Mouse (Mus musculus) gastrocnemius, adult 2 months (tissue): ENCODE results near the gene Fam180a. TPM values are rescaled to one million over a fixed set of nuclear protein-coding genes. Genes with fewer than 3 reads are reported as not detected.
"Not testable (repeated sequence)": the region's sequence is repeated elsewhere in the genome, so short reads cannot be mapped to it uniquely, and the experiment has no call there.

Experiments used
- DNase-seq: peaks from one replicate; pipeline ENCODE4 v3.0.0; 2022
- H3K27ac ChIP-seq: fragments of 200-600 bp; 2 replicates; pipeline ENCODE4 v1.8.1; 2022; ENCODE audit warnings: mild to moderate bottlenecking
- H3K4me3 ChIP-seq: fragments of 200-600 bp; 2 replicates; pipeline ENCODE4 v1.8.1; 2022; ENCODE audit warnings: mild to moderate bottlenecking, moderate library complexity
- CTCF ChIP-seq: fragments of 200-600 bp; IDR thresholded peaks from 2 replicates; pipeline ENCODE4 v1.8.1; 2022; ENCODE audit warnings: antibody characterized with exemption, mild to moderate bottlenecking, moderate library complexity
- intact Hi-C: fragments of 180-260 bp; cut with DNase I; formaldehyde crosslinking; loops from one replicate; pipeline ENCODE4 v1.15.1; 2025
- long read RNA-seq, 2 experiments: library from polyadenylated mRNA; stranded (forward); transcript quantifications; one replicate each; pipeline ENCODE4 v2.0.0; 2021
- total RNA-seq, 2 experiments: library from RNA; stranded (reverse); gene quantifications; 2 replicates each; pipeline ENCODE4 v1.2.3; 2021

Fam180a gene
- 1 to 10 TPM in 1 of 2 experiments, under 1 TPM in 1; 0.36 to 2.0 TPM for total RNA-seq
- long read RNA-seq, experiment 1, partial matches to known transcripts = 0 of 3 reads
- long read RNA-seq, experiment 1, other reads (novel, unspliced or antisense) = 0 of 3 reads
- long read RNA-seq, experiment 2, partial matches to known transcripts = 0 of 1 reads
- long read RNA-seq, experiment 2, other reads (novel, unspliced or antisense) = 0 of 1 reads

DNA sequence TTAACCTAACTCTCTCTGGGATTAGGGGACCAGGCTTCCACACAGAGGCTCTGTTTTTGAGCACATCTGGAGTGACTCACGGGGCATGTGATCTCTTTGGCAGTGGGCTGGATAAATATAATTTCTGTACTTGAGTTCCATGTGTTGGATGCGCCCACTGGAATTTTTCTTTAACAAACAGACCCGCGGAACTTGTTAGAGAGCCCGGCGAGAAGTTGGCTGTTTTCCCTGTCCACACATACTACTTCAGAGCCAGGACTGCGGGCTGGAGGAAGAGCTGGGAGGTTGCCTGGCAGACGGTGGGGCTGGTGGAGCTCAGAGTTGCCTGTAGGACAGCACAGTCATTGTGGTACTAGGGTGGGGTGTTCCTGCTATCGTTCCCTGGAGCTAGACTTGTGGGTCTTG is at the start of gene Fam180a:
Fam180a (minus strand) TSS at position 31 of the 405 bp plus-strand sequence.
- intact Hi-C loops = no loop called here
- DNase-seq = peak; percentile 75
- no peak for TF ChIP-seq CTCF
- Histone ChIP-seq H3K4me3 (peak within 1 kb of the TSS; percentile 56), H3K27ac (peak within 1 kb of the TSS; percentile 79)

DNA sequence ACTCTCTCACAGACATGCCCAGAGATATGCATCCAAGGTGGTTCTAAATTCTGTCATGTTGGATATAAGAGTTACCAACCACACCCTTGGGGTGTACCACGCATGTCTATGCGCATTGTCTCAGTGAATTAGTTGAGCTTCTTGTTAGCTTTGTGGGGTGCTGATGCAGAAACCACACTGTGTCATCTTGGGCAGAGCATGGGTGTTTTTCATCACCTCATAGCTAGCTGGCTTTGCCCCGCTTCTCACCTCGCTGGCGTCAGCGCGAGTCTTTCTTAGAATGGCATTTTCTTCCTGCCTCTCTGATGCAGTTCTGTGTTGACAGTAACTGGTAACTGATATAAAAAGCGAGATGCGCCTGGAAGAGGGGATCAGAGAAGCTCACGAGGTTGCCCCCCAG is 48.1 kb upstream of the Fam180a start:
- intact Hi-C loops = loop anchor here (10.0 kb wide), 1 partner anchor 119 kb away; no protein-coding TSS in a partner anchor
- no peak overlapping the region for H3K4me3 ChIP-seq
- H3K27ac ChIP-seq = no peak overlapping the region
- no peak for TF ChIP-seq CTCF
- DNase-seq = no peak

DNA sequence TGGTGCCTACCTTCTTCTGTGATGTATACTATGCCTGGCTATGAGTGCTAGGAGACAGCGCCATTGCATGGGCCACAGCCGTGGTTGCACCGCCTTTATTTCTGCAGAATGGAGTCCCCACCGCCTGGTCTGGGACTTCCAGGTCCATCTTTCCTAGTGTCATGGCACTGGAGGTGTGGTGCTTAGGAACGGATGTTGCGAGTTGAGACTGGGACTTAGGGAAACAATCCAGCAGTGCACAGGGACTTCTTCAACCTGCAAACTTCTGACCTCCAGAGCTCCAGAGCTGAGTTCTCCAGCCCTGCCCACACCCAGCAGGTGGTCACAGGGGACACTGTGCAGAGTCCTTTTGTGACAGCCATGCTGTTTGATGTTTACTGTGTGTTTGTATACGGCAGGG is 44.4 kb upstream of the Fam180a start:
- no peak for DNase-seq
- intact Hi-C loops = loop anchor here (10.0 kb wide), 1 partner anchor 116 kb away; no protein-coding TSS in a partner anchor
- no peak overlapping the region for H3K4me3 ChIP-seq
- no peak overlapping the region for H3K27ac ChIP-seq
- TF ChIP-seq CTCF = no peak

DNA sequence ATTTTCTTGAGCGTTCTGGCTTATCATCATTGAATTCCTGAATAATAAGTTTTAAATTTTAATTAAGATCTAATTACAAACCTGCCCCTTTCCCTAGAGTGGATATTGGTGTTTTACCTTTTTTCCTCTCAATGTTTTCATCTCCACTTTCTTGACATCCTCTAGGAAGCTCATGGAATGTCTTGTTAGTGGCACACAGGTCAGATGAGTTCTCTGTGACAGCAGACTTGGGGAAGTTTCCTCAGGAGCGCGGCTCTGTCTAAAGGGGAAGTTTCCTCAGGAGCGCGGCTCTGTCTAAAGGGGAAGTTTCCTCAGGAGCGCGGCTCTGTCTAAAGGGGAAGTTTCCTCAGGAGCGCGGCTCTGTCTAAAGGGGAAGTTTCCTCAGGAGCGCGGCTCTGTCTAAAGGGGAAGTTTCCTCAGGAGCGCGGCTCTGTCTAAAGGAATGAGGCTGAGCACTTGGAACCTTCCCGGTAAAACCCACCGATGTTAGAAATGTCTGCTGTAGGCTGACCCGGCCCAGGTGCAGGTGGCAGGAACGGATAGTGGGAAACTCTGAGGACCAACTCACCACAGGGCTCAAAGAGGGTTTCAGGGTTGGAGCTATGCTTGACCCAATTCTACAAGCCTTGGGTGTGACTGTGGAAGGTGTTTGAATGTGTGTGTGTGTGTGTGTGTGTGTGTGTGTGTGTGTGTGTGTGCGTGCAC is 43.8 kb upstream of the Fam180a start:
- intact Hi-C loops = loop anchor here (10.0 kb wide), 1 partner anchor 115 kb away; no protein-coding TSS in a partner anchor
- not testable (repeated sequence) for H3K4me3 ChIP-seq, DNase-seq

DNA sequence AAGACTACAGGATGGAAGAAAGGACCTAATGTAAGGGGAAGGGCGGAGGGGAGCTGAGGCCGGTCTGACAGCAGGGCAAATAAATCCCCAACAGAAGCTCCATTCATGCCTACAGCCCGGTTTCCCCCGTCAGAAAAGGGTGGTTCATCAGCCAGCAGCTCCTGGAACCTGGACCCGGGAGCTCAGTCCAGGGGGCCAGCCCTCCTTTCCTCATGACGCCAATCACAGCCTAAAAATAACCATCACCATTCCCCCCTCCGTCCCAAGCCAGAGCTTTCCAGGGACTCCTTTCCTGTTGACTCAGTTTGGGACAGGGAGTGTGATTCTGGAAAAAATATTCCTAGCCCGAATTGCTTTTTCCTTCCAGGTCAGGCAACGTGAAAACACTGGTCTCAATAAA is 36.7 kb upstream of the Fam180a start:
- peak; percentile 56 for DNase-seq
- Histone ChIP-seq H3K27ac (peak overlapping the region; percentile 53; the same call in 1 of the 2 replicates), H3K4me3 (peak overlapping the region; percentile 45)
- intact Hi-C loops = no loop called here
- TF ChIP-seq CTCF = no peak

More for the DNA sequence above, 43.8 kb upstream of the Fam180a start:
- not testable (repeated sequence) for H3K27ac ChIP-seq

DNA sequence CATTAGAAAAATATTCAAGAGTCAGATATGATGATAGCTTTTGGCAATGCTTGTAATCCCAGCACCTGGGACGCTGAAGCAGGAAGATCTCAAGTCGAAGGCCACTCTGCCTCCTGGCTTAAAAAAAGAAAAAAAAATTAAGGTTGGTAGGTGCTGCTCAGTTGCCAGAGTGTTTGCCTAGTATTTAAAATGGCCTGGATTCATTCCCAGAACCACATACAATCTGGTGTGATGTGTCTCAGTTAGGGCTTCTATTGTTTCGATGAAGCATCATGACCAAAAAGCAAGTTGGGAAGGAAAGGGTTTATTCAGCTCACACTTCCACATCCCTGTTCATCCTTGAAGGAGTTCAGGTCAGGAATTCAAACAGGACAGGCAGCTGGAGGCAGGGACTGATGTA is 29.4 kb upstream of the Fam180a start:
- intact Hi-C loops = no loop called here
- DNase-seq = no peak

DNA sequence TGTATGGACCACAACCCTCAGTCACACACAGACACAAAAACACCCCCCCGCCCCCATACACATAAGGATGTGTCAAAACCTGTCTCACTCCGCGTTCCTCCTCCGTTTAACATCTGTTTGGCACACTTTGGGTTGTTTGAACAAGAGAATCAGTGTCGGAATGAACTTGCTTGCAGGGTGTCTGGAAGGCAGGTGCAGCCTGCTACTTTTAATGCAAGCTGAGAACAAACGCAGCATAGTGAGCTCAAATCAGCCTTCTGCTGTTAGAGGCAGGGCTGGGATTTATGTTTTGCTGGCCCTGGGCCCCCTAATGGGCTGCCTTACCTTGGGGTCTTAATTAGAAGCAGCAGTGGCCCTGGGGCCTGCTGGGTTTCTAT is 28.7 kb upstream of the Fam180a start:
- intact Hi-C loops = no loop called here
- TF ChIP-seq CTCF = no peak
- no peak for DNase-seq
- no peak overlapping the region for H3K27ac ChIP-seq
- no peak overlapping the region for H3K4me3 ChIP-seq

More for the DNA sequence above, 29.4 kb upstream of the Fam180a start:
- TF ChIP-seq CTCF = no peak
- Histone ChIP-seq H3K27ac (no peak overlapping the region), H3K4me3 (no peak overlapping the region)

DNA sequence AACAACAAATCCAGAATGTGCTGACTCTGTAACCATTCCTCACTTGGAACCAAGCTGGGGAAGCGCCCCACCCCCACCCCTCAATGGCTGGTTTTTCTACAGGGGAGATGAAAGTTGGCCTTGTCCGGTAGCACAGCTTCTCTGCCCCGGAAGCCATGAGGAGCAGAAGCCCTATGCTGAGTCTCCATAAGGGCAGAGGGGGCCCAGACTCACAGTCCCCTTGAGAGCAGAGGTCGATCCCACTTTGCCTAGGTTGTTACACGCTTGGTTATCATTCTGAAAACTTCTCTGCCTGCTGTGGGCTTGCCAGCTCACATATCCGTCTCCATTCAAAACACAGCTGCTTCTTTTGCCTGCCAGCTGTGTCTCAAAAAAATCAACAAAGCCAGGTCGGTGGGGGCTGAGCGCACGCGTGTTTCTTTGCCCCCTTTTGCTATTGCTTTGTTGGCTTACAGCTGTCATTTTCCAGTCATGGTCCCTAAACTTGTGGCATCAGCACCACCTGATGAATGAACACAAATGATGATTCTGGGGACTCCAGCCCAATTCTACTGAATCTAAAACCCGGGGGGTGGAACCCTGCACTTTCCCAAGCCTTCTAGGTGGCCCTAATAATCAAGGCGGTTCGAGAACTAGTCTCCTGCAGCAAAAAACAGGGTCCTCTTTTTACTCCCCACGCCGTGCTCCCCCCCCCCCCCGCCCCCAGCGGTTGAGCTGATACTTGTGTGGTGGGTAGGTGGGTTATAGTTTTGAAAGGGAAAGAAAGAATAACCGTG is 28.1 kb upstream of the Fam180a start:
- TF ChIP-seq CTCF = no peak
- no peak for DNase-seq
- intact Hi-C loops = no loop called here
- H3K4me3 ChIP-seq = peak overlapping the region; percentile 21; the same call in 1 of the 2 replicates
- H3K27ac ChIP-seq = peak overlapping the region; percentile 31; the same call in 1 of the 2 replicates

DNA sequence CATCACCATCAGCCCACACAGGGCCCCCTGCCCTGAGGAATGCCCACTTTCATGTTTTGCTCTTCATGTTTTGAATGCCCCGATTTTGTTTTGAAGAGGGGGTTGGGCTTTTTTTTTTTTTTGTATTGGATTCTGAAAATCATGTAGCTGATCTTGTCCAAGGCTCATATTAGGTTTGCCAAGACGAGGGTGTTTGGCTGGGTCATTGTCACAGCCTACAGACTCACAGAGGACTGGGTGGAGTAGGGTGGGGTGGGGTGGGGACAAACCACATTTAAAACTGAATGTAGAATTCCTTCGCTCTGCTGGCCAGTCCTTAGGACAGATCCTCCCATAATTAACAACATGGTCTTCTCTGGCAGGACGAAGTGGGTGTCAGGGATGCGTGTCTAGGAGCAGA is 27.5 kb upstream of the Fam180a start:
- intact Hi-C loops = no loop called here
- Histone ChIP-seq H3K27ac (peak overlapping the region; percentile 31; the same call in 1 of the 2 replicates), H3K4me3 (peak overlapping the region; percentile 21; the same call in 1 of the 2 replicates)
- no peak for DNase-seq
- TF ChIP-seq CTCF = no peak

DNA sequence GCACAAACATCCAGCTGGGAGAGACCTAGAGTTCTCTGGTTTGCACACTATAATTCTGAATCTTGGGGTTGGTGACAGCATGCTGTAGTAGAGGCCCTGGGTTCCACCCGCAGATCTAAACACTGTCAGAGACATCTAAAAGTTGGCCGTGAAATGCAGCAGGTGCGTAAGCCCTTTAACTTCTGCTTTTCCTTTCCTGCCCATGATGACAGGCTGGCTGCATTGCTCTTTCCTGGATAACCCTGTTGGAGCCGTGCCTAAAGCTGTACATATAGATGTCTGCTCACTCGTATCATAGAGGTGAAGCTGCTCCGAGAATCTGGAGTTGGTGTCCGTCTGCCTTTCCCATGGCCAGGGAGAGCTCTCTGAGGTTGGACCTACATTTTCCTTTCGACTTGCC is 26.9 kb upstream of the Fam180a start:
- no peak overlapping the region for H3K4me3 ChIP-seq
- TF ChIP-seq CTCF = no peak
- DNase-seq = no peak
- intact Hi-C loops = no loop called here
- H3K27ac ChIP-seq = no peak overlapping the region

DNA sequence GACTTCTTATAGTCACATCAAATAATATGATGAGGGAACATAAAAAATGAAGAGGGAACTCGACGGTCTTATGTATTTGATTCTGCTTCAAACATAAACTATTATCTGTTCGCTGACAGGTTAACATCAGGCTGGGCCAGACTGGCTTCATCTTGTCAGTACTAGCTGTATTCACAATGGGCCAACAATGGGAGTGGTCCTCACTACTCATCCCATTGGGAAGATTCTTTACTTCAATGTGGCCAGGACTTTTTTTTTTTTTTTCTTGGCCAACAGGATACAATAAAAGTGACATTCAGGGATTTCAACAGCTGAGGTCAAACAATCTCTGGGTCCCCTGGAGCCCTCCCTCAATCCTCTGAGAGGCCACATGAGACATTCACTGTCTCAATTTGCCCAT is 25.9 kb upstream of the Fam180a start:
- Histone ChIP-seq H3K27ac (no peak overlapping the region), H3K4me3 (no peak overlapping the region)
- no peak for DNase-seq
- TF ChIP-seq CTCF = no peak
- intact Hi-C loops = no loop called here

DNA sequence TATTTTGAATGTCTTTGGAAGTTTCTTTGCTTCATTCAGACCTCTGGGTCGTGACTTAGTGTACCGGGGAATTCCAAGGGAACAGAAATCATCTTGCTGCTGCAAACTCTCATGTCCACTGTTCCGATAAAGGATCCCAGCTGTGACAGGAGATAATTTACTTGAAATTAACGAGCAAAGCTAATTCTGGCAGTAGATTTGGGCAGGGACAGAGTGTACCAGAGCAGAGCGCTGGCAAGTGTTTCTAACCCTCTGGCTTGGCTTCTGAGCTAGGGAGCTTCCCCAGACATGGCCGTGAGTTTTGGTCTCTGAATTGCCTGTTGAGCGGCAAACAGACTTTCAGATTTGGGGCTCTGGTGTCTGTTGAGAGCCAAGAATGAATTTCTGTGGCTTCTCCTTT is 23.8 kb upstream of the Fam180a start:
- peak overlapping the region; percentile 57 for H3K27ac ChIP-seq
- intact Hi-C loops = no loop called here
- peak overlapping the region; percentile 29 for H3K4me3 ChIP-seq
- peak; percentile 66 for DNase-seq
- no peak for TF ChIP-seq CTCF

DNA sequence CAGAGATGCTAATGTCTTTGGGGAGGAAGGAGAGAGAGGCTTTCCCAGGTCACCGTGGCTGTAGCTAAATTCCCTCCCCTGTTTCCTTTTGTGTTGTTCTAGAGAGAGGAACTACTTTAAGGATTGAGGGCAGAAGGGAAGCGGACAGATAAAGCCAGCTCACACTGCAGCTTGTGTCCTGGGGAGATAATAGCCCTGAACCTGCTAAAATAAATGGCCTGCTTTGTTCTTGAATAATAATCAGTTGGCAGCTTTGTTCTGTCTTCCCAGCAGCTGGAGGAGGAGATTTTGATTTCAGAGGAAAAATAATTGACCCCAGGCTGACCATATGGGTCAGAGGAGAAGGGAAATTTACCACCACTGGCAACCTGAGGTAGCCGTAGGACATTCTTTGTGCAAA is 12.7 kb upstream of the Fam180a start:
- intact Hi-C loops = no loop called here
- no peak for TF ChIP-seq CTCF

More for the DNA sequence above, 12.7 kb upstream of the Fam180a start:
- no peak for DNase-seq
- H3K4me3 ChIP-seq = no peak overlapping the region
- no peak overlapping the region for H3K27ac ChIP-seq
